Mouse (Mus musculus): ENCODE measurements at regions not wholly inside any gene's neighbourhood (a gene's known extent, or its start where the extent isn't known, plus 50 kb on each side); places are given as distances from the start of the nearest gene placed in this dataset.
"Not testable (repeated sequence)": the region's sequence is repeated elsewhere in the genome, so short reads cannot be mapped to it uniquely, and the experiment has no call there.

GRCm38 (mm10) chr16:12693346-12693745 lies 416.1 kb upstream of the Ercc4 start:
- no peak for ATAC-seq (ENCODE audit: insufficient read depth, low FRiP score)
- 51% methylated on average over 7 of the region's 7 CpGs for WGBS
- no peak overlapping the region for H3K4me2 ChIP-seq (ENCODE audit: low read depth, low read length)
- H3K4me1 ChIP-seq (ENCODE audit: control insufficient read depth, insufficient read depth, low read length) = no peaks in the 10 kb centered on the region
- H3K4me3 ChIP-seq (replicated peaks; ENCODE audit: low read length) = no peak overlapping the region
- no peaks in the 10 kb centered on the region for H3K36me3 ChIP-seq (ENCODE audit: control insufficient read depth, insufficient read depth, low read length)
- H3K9me3 ChIP-seq (replicated peaks; ENCODE audit: control insufficient read depth, low read length) = no peaks in the 10 kb centered on the region
- no peak overlapping the region for H3K9ac ChIP-seq (ENCODE audit: low read length)
- no peak overlapping the region for H3K27ac ChIP-seq (ENCODE audit: low read length)
- no peaks in the 10 kb centered on the region for H3K27me3 ChIP-seq (ENCODE audit: control insufficient read depth, insufficient read depth, low read length)

- Histone ChIP-seq H3K9ac (ENCODE audit: low read length) (no peak overlapping the region), H3K4me2 (ENCODE audit: low read depth, low read length) (no peak overlapping the region), H3K36me3 (ENCODE audit: control insufficient read depth, insufficient read depth, low read length) (no peaks in the 10 kb centered on the region)
These were observed 414.8 kb upstream of the Ercc4 start for GRCm38 (mm10) chr16:12694646-12695045.

GRCm38 (mm10) chr16:12696939-12697621 lies 412.4 kb upstream of the Ercc4 start:
- ATAC-seq (ENCODE audit: insufficient read depth, low FRiP score) = no peak
- H3K4me2 ChIP-seq (ENCODE audit: low read depth, low read length) = no peak overlapping the region
- WGBS = 83% methylated on average over 10 of the region's 10 CpGs
- H3K9ac ChIP-seq (ENCODE audit: low read length) = no peak overlapping the region
- no peaks in the 10 kb centered on the region for H3K36me3 ChIP-seq (ENCODE audit: control insufficient read depth, insufficient read depth, low read length)
- no peak overlapping the region for H3K4me3 ChIP-seq (replicated peaks; ENCODE audit: low read length)
- no peak overlapping the region for H3K27ac ChIP-seq (ENCODE audit: low read length)
- H3K4me1 ChIP-seq (ENCODE audit: control insufficient read depth, insufficient read depth, low read length) = no peaks in the 10 kb centered on the region
- no peaks in the 10 kb centered on the region for H3K9me3 ChIP-seq (replicated peaks; ENCODE audit: control insufficient read depth, low read length)
- H3K27me3 ChIP-seq (ENCODE audit: control insufficient read depth, insufficient read depth, low read length) = no peaks in the 10 kb centered on the region

More at GRCm38 (mm10) chr16:12694646-12695045, 414.8 kb upstream of the Ercc4 start:
- H3K4me3 ChIP-seq (replicated peaks; ENCODE audit: low read length) = no peak overlapping the region
- no peaks in the 10 kb centered on the region for H3K9me3 ChIP-seq (replicated peaks; ENCODE audit: control insufficient read depth, low read length)
- H3K4me1 ChIP-seq (ENCODE audit: control insufficient read depth, insufficient read depth, low read length) = no peaks in the 10 kb centered on the region
- 73% methylated on average over 3 of the region's 3 CpGs for WGBS
- H3K27me3 ChIP-seq (ENCODE audit: control insufficient read depth, insufficient read depth, low read length) = no peaks in the 10 kb centered on the region
- H3K27ac ChIP-seq (ENCODE audit: low read length) = no peak overlapping the region
- ATAC-seq (ENCODE audit: insufficient read depth, low FRiP score) = no peak

- no peaks in the 10 kb centered on the region for H3K9me3 ChIP-seq (replicated peaks; ENCODE audit: control insufficient read depth, low read length)
- no peak overlapping the region for H3K9ac ChIP-seq (ENCODE audit: low read length)
- no peaks in the 10 kb centered on the region for H3K4me1 ChIP-seq (ENCODE audit: control insufficient read depth, insufficient read depth, low read length)
- no peaks in the 10 kb centered on the region for H3K36me3 ChIP-seq (ENCODE audit: control insufficient read depth, insufficient read depth, low read length)
- no peaks in the 10 kb centered on the region for H3K27me3 ChIP-seq (ENCODE audit: control insufficient read depth, insufficient read depth, low read length)
- no peak for ATAC-seq (ENCODE audit: insufficient read depth, low FRiP score)
- WGBS = 84% methylated on average over 5 of the region's 5 CpGs
- no peak overlapping the region for H3K27ac ChIP-seq (ENCODE audit: low read length)
- H3K4me3 ChIP-seq (replicated peaks; ENCODE audit: low read length) = no peak overlapping the region
- no peak overlapping the region for H3K4me2 ChIP-seq (ENCODE audit: low read depth, low read length)
These were observed 409.9 kb upstream of the Ercc4 start for GRCm38 (mm10) chr16:12699557-12699956.

GRCm38 (mm10) chr16:12700088-12700487 lies 409.4 kb upstream of the Ercc4 start:
- Histone ChIP-seq H3K9ac (ENCODE audit: low read length) (no peak overlapping the region), H3K27me3 (ENCODE audit: control insufficient read depth, insufficient read depth, low read length) (no peaks in the 10 kb centered on the region), H3K4me1 (ENCODE audit: control insufficient read depth, insufficient read depth, low read length) (no peaks in the 10 kb centered on the region), H3K36me3 (ENCODE audit: control insufficient read depth, insufficient read depth, low read length) (no peaks in the 10 kb centered on the region), H3K4me3 (replicated peaks; ENCODE audit: low read length) (no peak overlapping the region), H3K4me2 (ENCODE audit: low read depth, low read length) (no peak overlapping the region), H3K9me3 (replicated peaks; ENCODE audit: control insufficient read depth, low read length) (no peaks in the 10 kb centered on the region), H3K27ac (ENCODE audit: low read length) (no peak overlapping the region)
- WGBS = 89% methylated on average over 10 of the region's 10 CpGs
- ATAC-seq (ENCODE audit: insufficient read depth, low FRiP score) = no peak

- no peak for ATAC-seq (ENCODE audit: insufficient read depth, low FRiP score)
- Histone ChIP-seq H3K9me3 (replicated peaks; ENCODE audit: control insufficient read depth, low read length) (no peaks in the 10 kb centered on the region), H3K36me3 (ENCODE audit: control insufficient read depth, insufficient read depth, low read length) (no peaks in the 10 kb centered on the region), H3K4me1 (ENCODE audit: control insufficient read depth, insufficient read depth, low read length) (no peaks in the 10 kb centered on the region), H3K9ac (ENCODE audit: low read length) (no peak overlapping the region), H3K27me3 (ENCODE audit: control insufficient read depth, insufficient read depth, low read length) (no peaks in the 10 kb centered on the region), H3K4me2 (ENCODE audit: low read depth, low read length) (no peak overlapping the region), H3K27ac (ENCODE audit: low read length) (no peak overlapping the region), H3K4me3 (replicated peaks; ENCODE audit: low read length) (no peak overlapping the region)
- WGBS = 78% methylated on average over 9 of the region's 9 CpGs
These were observed 405.5 kb upstream of the Ercc4 start for GRCm38 (mm10) chr16:12703818-12704590.

- Histone ChIP-seq H3K27me3 (ENCODE audit: control insufficient read depth, insufficient read depth, low read length) (no peaks in the 10 kb centered on the region), H3K4me1 (ENCODE audit: control insufficient read depth, insufficient read depth, low read length) (no peaks in the 10 kb centered on the region), H3K9me3 (replicated peaks; ENCODE audit: control insufficient read depth, low read length) (no peaks in the 10 kb centered on the region), H3K4me3 (replicated peaks; ENCODE audit: low read length) (no peak overlapping the region), H3K27ac (ENCODE audit: low read length) (no peak overlapping the region), H3K4me2 (ENCODE audit: low read depth, low read length) (no peak overlapping the region), H3K9ac (ENCODE audit: low read length) (no peak overlapping the region), H3K36me3 (ENCODE audit: control insufficient read depth, insufficient read depth, low read length) (no peaks in the 10 kb centered on the region)
- ATAC-seq (ENCODE audit: insufficient read depth, low FRiP score) = no peak
These were observed 402.6 kb upstream of the Ercc4 start for GRCm38 (mm10) chr16:12706907-12707306.

- not testable (repeated sequence) for H3K27ac ChIP-seq (ENCODE audit: low read length); ATAC-seq (ENCODE audit: insufficient read depth, low FRiP score); H3K9ac ChIP-seq (ENCODE audit: low read length); H3K9me3 ChIP-seq (replicated peaks; ENCODE audit: control insufficient read depth, low read length); H3K36me3 ChIP-seq (ENCODE audit: control insufficient read depth, insufficient read depth, low read length); H3K4me1 ChIP-seq (ENCODE audit: control insufficient read depth, insufficient read depth, low read length); H3K4me3 ChIP-seq (replicated peaks; ENCODE audit: low read length); H3K4me2 ChIP-seq (ENCODE audit: low read depth, low read length); H3K27me3 ChIP-seq (ENCODE audit: control insufficient read depth, insufficient read depth, low read length)
- 65% methylated on average over 5 of the region's 7 CpGs for WGBS
These were observed 388.1 kb upstream of the Ercc4 start for GRCm38 (mm10) chr16:12721368-12721767.

GRCm38 (mm10) chr16:12726043-12726442 lies 383.4 kb upstream of the Ercc4 start:
- Histone ChIP-seq H3K4me2 (ENCODE audit: low read depth, low read length) (no peak overlapping the region), H3K36me3 (ENCODE audit: control insufficient read depth, insufficient read depth, low read length) (no peaks in the 10 kb centered on the region), H3K27me3 (ENCODE audit: control insufficient read depth, insufficient read depth, low read length) (no peaks in the 10 kb centered on the region), H3K4me3 (replicated peaks; ENCODE audit: low read length) (no peak overlapping the region), H3K9me3 (replicated peaks; ENCODE audit: control insufficient read depth, low read length) (no peaks in the 10 kb centered on the region), H3K9ac (ENCODE audit: low read length) (no peak overlapping the region), H3K4me1 (ENCODE audit: control insufficient read depth, insufficient read depth, low read length) (no peaks in the 10 kb centered on the region), H3K27ac (ENCODE audit: low read length) (no peak overlapping the region)
- ATAC-seq (ENCODE audit: insufficient read depth, low FRiP score) = no peak
